Mouse (Mus musculus) adrenal gland, postnatal 14 days (tissue): ENCODE results near the gene Sgms2. TPM values are rescaled to one million over a fixed set of nuclear protein-coding genes. Genes with fewer than 3 reads are reported as not detected.

Experiments used
- DNase-seq: peaks from one replicate; pipeline ENCODE4 v3.0.0; 2021; ENCODE audit warnings: mixed read lengths
- total RNA-seq: library from RNA; stranded (reverse); gene quantifications from 2 replicates; pipeline ENCODE4 v1.2.3, GENCODE M21; 2021

Sgms2 gene
- total RNA-seq, 1 experiment from 2014 or later, result 5.9 TPM

- no peak for DNase-seq
Observed at GRCm38 (mm10) chr3:131488403-131488802, 2.8 kb downstream of the Sgms2 start.

DNA sequence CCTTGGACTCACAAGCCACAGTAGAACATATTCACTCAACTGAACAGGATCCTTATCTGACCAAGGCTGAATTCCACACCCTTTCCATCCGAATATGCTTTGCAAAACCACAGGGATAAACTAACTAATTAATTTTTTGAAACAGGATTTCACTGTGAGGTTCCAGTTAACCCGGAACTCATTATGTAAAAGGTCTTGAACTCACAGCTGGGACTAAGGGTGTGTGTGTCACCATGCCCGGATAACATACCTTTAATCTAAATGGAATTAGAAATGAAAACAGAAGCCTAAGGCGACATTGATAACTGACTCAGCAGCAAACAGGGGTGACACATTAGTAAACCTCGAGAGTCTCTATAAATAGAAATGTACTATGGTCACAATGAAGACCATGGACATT lies 5.8 kb downstream of the Sgms2 start:
- no peak for DNase-seq

DNA sequence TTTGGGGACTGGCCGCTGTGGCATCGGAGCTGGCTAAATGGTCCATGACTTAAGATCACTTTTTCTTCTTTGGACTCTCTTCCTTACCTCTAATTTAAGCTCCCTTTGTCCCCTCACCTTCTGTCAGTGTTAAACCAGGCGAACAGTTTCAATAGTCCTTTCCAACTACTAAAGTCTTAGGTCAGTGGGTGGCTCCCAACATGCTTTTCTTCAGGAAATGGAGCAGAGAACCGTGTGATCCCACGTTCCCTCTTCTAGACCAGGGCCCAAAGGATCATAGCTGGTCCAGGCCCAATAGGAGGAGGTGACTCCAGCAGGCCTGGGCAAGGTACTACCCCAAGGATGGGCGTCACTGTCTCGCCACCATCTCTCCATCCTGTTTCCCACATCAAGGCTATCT lies 7.6 kb downstream of the Sgms2 start:
- DNase-seq, result no peak

- DNase-seq, result no peak
Observed at GRCm38 (mm10) chr3:131481976-131482712, 9.1 kb downstream of the Sgms2 start.

GRCm38 (mm10) chr3:131480659-131481058 lies 10.6 kb downstream of the Sgms2 start:
- no peak for DNase-seq

DNA sequence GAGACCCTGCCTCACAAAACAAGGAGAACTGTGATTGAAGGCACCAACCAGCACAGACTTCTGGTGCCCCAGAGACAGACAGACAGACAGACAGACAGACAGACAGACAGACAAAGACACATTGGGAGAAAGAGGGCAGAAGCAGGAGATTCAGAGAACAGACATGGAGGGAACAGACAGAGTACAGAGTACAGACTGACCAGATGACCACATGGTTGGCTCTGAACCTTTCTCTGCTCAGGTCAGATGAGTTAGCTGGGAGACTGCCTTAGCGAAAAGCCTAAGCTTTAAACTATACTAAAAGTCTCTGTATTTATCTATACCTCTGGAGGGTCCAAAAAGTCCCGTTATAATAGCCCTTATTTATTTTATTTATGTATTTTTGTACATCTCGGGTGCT lies 11.8 kb downstream of the Sgms2 start:
- DNase-seq, result no peak

GRCm38 (mm10) chr3:131476002-131476401 lies 15.2 kb downstream of the Sgms2 start:
- no peak for DNase-seq

DNA sequence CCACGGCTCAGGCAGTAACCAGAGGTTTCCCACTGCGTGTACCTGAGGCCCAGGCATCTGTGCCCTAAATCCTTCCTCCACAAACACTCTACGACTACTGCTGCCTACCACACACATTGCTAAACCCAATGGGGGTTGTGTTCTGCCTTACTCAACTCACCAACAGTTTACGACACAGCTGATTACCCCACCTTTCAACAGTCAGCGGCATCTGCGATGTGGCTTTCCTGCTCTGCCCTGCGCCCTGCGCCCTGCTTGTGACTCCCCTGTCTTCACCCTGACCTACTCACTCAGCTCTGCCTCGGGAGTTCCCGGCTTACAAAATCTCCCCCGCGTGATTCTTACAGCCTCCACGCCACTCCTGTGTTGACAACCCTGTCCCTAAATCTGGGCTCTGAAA lies 16.7 kb downstream of the Sgms2 start:
- peak; percentile 51 for DNase-seq

DNA sequence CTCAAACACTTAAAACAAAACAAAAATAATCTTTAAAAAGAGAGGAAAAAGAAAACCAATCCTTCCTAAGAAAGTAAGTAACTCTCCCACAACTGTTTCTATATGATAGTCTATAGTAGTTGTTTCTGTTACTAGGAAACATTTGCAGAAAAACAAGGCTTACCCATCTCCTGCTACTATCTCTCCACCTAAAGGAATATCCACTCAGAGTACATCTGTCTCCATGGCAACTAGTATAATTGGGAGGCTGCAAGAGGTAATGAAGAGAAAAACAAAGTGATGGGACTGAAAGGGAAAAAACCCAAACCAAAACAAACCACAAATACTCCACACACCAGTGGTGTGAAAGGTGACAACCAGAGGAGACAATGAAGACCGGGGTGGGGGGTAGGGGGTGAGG lies 17.7 kb downstream of the Sgms2 start:
- DNase-seq, result no peak

GRCm38 (mm10) chr3:131471836-131472235 lies 19.4 kb downstream of the Sgms2 start:
- DNase-seq, result peak; percentile 15

GRCm38 (mm10) chr3:131471435-131471834 lies 19.8 kb downstream of the Sgms2 start:
- DNase-seq, result no peak

GRCm38 (mm10) chr3:131470837-131471236 lies 20.4 kb downstream of the Sgms2 start:
- DNase-seq, result no peak

- DNase-seq, result no peak
Observed at GRCm38 (mm10) chr3:131469636-131470035, 21.6 kb downstream of the Sgms2 start.

GRCm38 (mm10) chr3:131466371-131466770 lies 24.8 kb downstream of the Sgms2 start:
- no peak for DNase-seq

- DNase-seq, result peak; percentile 45
Observed at GRCm38 (mm10) chr3:131465536-131466260, 25.5 kb downstream of the Sgms2 start.

DNA sequence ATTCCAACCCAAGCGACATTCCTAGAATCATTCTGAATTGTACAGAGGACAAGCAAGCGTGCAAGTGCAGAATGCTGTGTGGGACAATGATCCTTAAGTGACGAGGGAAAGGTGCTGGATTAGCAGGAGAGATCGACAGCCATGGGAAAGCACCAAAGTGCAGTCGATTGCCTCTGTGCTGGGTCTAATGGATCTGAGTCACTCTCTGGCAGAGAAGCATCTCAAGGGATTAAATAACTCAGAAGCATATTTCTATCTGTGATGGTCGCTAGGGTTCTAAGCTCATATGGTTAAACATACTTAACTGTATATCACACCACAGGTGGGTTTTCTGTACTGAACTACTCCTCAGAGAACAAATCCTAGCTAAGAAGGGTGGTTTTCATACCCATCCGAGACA lies 118.2 kb downstream of the Sgms2 start:
- DNase-seq, result no peak

GRCm38 (mm10) chr3:131368678-131369077 lies 122.5 kb downstream of the Sgms2 start:
- DNase-seq, result no peak

DNA sequence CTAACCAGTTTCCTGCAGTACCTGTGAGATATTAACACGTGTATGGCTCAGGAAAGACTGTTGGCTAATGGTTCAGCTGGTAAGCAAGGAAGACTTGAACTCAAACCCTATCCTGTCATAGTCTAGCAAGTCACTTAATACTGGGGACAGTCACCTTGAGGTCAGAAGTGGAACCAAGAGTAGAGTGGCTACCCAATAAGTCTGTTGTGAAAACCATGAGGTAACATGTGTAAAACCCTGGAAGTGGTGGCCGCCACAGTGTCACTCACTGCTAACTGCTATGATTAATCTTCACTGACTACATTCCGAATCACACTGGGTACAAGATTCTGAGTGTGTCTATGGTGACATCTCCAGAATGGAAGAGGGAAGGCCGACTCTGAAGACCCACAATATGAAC lies 123.8 kb downstream of the Sgms2 start:
- no peak for DNase-seq

DNA sequence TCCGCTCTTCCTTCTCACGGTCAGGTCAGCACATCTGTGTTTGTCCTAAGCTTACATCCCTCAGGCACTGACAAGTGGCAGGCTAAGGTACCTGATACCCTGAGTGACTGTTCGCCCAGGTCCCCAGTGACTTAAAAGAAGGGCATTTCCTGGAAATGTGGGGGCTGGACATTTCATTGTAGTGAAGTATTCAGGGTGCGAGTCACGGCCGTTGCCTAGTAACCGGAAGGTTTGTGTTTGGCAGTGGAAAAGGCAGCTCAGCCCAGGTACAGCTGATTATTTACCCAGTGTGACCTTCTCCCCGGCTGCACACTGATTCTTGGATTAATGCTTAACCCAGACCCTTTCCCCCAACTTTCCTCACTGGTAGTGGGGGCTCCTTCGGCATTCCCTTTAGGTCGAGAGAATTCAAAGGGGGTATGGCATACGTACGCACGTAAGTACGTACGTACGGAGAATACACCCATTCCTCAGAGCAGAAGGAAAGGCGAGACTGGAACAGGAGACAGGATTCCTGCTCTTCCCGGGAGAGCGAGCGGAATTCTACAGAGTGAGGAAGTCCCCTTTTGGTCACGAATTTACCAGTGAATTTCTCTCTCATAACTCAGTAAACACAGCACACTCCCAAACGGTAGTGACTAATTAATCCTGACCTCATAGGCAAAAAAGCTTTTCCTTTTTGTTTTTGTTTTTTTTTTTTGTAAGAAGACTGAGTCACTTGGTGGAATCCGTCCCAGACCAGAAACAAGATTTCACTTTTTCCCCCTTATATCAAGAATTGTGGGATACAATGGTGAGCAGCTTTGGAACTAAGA lies 126.4 kb downstream of the Sgms2 start:
- DNase-seq, result peak; percentile 51

DNA sequence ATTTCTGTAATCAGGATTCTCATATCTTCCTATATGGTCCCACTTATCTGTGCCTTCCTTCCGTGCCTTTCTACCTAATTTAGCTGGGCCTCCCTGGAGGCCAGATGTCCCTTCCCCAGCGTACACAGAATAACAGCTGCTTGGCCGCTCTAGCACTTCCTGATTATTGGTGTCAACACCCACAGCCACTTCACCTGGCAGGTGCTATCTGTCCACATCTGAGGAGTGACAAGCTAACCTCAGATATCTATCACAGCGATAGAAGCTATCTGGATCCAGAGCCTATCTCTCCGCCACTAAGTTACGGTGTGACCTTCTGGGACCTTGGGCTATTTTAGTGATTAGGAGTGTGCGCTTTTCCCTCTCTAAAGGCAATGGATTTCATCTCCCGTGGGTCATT lies 127.0 kb downstream of the Sgms2 start:
- no peak for DNase-seq

DNA sequence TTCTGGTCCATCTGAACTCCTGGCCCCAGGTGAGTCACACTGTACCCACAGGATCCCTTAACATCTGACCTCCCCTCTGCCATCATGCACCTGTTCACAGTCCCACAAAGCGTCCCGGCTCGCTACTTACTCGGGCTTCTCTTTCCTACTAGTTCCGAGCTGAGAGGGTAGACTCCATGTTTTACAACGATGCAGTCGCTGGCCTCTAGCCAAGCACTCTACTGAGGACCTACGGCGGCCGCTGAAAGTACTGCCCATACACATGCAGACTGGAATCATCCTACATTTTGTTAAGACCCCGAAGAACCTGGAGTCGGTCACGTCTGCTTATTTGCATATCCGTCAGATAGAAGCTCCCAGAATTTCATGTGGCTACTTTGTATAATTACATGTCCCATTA lies 127.6 kb downstream of the Sgms2 start:
- no peak for DNase-seq

GRCm38 (mm10) chr3:131361960-131362359 lies 129.3 kb downstream of the Sgms2 start:
- no peak for DNase-seq

- no peak for DNase-seq
Observed at GRCm38 (mm10) chr3:131359011-131359410, 132.2 kb downstream of the Sgms2 start.
